Mouse (Mus musculus) lung, embryonic 16.5 days (tissue): ENCODE measurements around the gene Acsl5. TPM values are rescaled to one million over a fixed set of nuclear protein-coding genes. Genes with fewer than 3 reads are reported as not detected.

Experiments used
- ATAC-seq: fragments of 200-750 bp; cut with Nextera tagmentation; 2 replicates; pipeline ENCODE4 v1.8.0; 2017; ENCODE audit warnings: low read depth, mild to moderate bottlenecking, moderate library complexity
- H3K27ac ChIP-seq: fragments of 300-500 bp; sonication (generic); 2 replicates; pipeline ENCODE4 v1.5.1; 2014; ENCODE audit warnings: mild to moderate bottlenecking, control low read depth, low read length
- H3K27me3 ChIP-seq: fragments of 300-500 bp; sonication (generic); 2 replicates; pipeline ENCODE4 v1.6.1; 2014; ENCODE audit warnings: low read depth, low read length, mixed read lengths; ENCODE audit not compliant: control insufficient read depth, insufficient read depth
- H3K36me3 ChIP-seq: fragments of 300-500 bp; sonication (generic); 2 replicates; pipeline ENCODE4 v1.6.1; 2014; ENCODE audit warnings: low read length; ENCODE audit not compliant: control insufficient read depth, insufficient read depth
- H3K4me1 ChIP-seq: fragments of 300-500 bp; sonication (generic); replicated peaks from 2 replicates; pipeline ENCODE4 v1.6.1; 2014; ENCODE audit warnings: low read length, mixed read lengths; ENCODE audit not compliant: control insufficient read depth, insufficient read depth
- H3K4me2 ChIP-seq: fragments of 300-500 bp; sonication (generic); 2 replicates; pipeline ENCODE4 v1.6.1; 2014; ENCODE audit warnings: low read depth, low read length, control low read depth
- H3K4me3 ChIP-seq: fragments of 300-500 bp; sonication (generic); 2 replicates; pipeline ENCODE4 v1.5.1; 2014; ENCODE audit warnings: mild to moderate bottlenecking, low read length, control low read depth
- H3K9ac ChIP-seq: fragments of 300-500 bp; sonication (generic); 2 replicates; pipeline ENCODE4 v1.6.1; 2014; ENCODE audit warnings: low read length, control low read depth
- H3K9me3 ChIP-seq: fragments of 300-500 bp; sonication (generic); 2 replicates; pipeline ENCODE4 v1.6.1; 2016; ENCODE audit warnings: low read length; ENCODE audit not compliant: control insufficient read depth
- WGBS: fragments of 180-500 bp; shearing (Covaris S2); extraction: QIAGEN DNeasy Blood & Tissue Kit; methylation state at CpG from one replicate; pipeline ENCODE4 v1.1.7; 2014; 5-methylcytosine and 5-hydroxymethylcytosine counted together
- polyA plus RNA-seq: library from polyadenylated mRNA; unstranded; fragments of >200 nt; fragmentation: Nextera tagmentation; extraction: Ambion mirVana; gene quantifications from 2 replicates; pipeline ENCODE4 v1.2.1, GENCODE M21; 2015

The Acsl5 gene
- polyA plus RNA-seq, 1 experiment from 2014 or later = 86.3 TPM

DNA sequence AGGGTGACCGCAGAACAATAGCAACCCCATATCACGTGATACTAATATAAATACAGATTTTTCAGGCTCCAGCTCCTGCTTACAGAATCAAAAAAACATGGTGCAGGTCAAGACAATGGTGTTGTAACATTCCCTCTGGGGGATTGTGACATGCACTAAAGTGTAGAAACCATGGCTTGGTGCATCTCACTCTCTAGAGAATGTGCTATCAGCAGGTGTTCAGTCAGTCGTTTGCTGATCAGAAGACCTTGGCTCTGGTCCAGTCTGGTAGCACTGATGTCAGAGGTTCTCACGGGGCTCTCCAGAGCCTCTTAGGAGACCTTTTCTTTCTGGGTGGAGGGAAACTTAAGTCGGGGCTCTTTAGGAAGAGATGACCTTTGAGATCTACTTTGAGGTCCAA, 1.3 kb upstream of the Acsl5 start:
- ATAC-seq = no peak
- Histone ChIP-seq H3K4me2 (no peak overlapping the region), H3K27me3 (no peaks in the 10 kb centered on the region), H3K36me3 (no peaks in the 10 kb centered on the region), H3K9me3 (no peaks in the 10 kb centered on the region), H3K4me1 (peaks cover 18% of the 10 kb centered on the region), H3K27ac (no peak overlapping the region), H3K4me3 (no peak overlapping the region), H3K9ac (no peak overlapping the region)
- WGBS = 67% methylated on average over 5 of the region's 5 CpGs

DNA sequence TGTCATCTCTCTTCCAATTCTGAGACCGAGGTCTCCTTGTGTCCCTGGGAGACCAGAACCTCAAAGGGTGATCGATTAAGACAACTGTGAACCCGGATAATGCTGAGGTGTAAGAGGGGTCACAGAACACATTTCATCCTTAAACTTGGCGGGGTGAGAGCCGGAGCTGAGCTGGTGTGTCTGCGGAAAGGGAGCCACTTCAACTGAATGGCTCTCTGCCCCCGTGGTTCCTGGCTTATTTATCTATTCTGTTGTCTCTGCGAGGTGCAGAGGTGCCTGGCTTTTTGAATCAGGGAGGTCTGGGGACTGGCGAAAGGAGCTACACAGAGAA, 1.5 kb downstream of the Acsl5 start:
- Histone ChIP-seq H3K4me3 (peak overlapping the region; percentile 80), H3K27me3 (no peaks in the 10 kb centered on the region), H3K4me1 (peaks cover 21% of the 10 kb centered on the region), H3K27ac (peak overlapping the region; percentile 98), H3K9me3 (no peaks in the 10 kb centered on the region), H3K36me3 (no peaks in the 10 kb centered on the region), H3K9ac (peak overlapping the region; percentile 87), H3K4me2 (peak overlapping the region; percentile 93)
- peak; percentile 10; the same call in 1 of the 2 replicates for ATAC-seq
- under 1% methylated on average over 9 of the region's 9 CpGs for WGBS

DNA sequence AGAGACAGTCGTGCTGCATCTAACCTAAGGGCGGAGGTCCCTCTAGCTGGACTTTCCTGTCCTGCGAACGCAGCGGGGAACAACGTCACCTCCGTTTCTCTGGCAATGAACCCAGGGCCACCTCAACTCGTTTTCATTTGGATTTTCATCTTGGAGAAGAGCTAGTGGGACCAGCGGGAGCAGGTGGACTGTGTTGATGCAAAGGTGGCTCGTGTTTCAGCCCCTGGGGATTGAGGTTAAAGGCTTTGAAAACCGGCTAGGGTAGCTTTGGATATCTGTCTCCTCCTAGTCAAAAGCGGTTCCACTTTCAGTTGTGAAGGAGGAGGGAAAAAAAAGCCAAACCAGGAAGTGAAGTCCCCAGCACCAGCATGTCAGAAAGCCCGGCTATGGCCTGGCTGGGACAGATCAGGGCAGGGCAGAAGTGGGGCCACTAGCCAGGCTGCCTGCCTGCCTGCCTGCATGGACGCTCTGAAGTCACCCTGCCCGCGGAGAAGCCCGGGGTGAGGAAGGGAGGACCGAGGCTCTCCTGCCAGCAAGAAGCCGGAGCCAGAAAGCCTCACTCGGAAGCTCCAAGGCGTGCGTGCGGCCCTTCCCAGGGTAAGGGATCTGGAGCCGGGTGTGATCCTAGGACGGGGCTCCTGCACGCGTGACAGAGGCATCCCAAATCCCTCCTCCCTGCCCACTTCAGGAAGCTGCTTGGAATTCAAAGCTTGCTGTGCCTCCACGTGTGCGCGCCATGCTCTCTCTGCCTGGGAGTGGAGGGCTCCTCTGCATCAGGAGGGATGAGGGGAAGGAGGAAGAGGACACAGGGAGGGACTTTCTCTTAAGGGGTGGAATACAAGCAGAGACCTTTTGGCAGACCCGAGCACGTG, 2.1 kb downstream of the Acsl5 start:
- Histone ChIP-seq H3K4me2 (peak overlapping the region; percentile 93), H3K9me3 (no peaks in the 10 kb centered on the region), H3K36me3 (no peaks in the 10 kb centered on the region), H3K27ac (peak overlapping the region; percentile 98), H3K4me1 (peaks cover 20% of the 10 kb centered on the region), H3K4me3 (peak overlapping the region; percentile 80), H3K27me3 (no peaks in the 10 kb centered on the region), H3K9ac (peak overlapping the region; percentile 87)
- under 1% methylated on average over 32 of the region's 32 CpGs for WGBS
- peak; percentile 67 for ATAC-seq

DNA sequence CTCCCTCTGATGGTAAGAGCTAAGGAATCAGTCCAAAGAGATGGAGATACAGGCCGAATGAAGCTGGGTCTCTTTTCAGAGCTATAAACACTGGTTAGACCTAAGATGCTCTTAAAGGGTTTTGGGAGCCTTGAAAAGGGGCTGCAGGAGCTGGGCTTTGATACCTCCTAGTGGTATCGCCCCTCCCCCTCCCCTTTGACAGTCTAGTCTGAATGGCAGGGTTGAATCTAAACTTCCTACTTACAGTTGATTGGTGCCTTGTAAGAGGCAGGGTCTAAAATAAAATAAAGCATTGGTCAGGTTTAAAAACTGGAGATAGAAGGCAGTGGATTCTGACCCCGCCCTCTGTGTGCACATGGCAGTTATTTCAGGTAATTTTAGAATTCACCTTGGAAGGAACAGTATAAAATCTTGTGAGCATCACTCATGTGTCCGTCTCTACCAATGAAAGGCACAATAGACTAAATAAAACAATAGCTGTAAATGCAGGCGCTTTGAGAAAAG, 2.8 kb downstream of the Acsl5 start:
- peak overlapping the region; percentile 80 for H3K4me3 ChIP-seq
- 10% methylated on average over 5 of the region's 5 CpGs for WGBS
- ATAC-seq = peak; percentile 53

DNA sequence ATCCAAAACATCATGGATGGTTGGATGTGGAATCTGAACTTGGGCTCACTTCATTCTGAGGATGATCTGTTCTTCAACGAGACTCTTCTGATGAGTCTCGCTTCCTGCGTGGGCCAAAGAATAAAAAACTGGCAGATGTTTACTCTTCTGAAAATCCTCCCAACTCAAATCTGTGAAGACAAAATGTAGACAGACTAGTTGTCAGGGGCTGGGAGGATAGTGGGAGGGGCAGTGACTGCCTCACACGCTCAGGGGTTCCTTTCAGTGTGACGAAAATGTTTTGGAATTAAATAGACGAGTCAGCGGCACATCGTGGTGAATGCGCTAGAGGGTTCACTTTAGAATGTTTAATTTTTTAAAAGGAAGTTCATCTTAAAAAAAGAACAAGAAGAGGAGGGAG, 4.4 kb downstream of the Acsl5 start:
- Histone ChIP-seq H3K36me3 (no peaks in the 10 kb centered on the region), H3K27ac (no peak overlapping the region; the same call in 1 of the 2 replicates), H3K9ac (peak overlapping the region; percentile 31; the same call in 1 of the 2 replicates), H3K4me1 (peaks cover 26% of the 10 kb centered on the region), H3K9me3 (no peaks in the 10 kb centered on the region), H3K4me2 (peak overlapping the region; percentile 27; the same call in 1 of the 2 replicates), H3K27me3 (no peaks in the 10 kb centered on the region), H3K4me3 (0 out of 2 replicates have a peak overlapping the region, but pooled peaks have one; percentile 6)
- 41% methylated on average over 9 of the region's 9 CpGs for WGBS
- no peak for ATAC-seq

More for the DNA sequence above, 2.8 kb downstream of the Acsl5 start:
- Histone ChIP-seq H3K4me1 (peaks cover 20% of the 10 kb centered on the region), H3K9me3 (no peaks in the 10 kb centered on the region), H3K36me3 (no peaks in the 10 kb centered on the region), H3K4me2 (peak overlapping the region; percentile 93), H3K27ac (peak overlapping the region; percentile 98), H3K9ac (peak overlapping the region; percentile 87), H3K27me3 (no peaks in the 10 kb centered on the region)

DNA sequence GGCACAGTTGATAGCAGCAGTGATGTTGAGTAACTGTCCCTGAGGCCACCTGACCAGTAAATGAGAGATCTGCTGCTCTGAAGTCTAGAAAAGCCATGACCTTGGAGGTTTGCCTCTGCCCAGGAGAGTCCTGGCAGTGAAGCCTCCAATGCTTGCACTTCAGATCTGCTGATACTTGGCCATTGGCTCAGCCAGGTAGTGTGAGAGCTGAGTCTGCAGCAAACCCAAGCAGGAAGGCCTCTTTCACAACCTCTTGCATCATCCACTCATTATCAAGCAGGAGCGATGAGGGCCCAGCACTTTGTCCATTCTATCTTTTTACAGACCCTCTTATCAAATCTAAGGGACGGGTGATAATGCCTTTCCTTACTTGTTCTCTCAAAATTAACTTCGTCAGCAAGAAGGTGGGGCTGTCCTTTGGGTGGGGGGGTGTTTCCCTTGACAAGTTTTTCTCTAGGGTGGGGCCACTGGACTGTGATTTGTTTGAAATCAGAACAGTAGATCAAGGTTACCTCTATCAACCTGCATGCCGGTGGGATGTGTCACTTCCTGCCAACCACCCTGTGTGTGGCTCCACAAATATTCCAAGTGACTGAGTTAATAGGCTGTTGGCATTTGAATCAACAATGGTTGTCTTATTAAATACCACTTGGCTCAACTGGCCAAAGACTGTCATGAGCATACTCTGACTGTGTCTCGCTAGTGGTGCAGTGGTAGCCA, 6.1 kb downstream of the Acsl5 start:
- Histone ChIP-seq H3K4me3 (no peak overlapping the region), H3K27me3 (no peaks in the 10 kb centered on the region), H3K9me3 (no peaks in the 10 kb centered on the region), H3K4me1 (peaks cover 25% of the 10 kb centered on the region), H3K9ac (no peak overlapping the region), H3K36me3 (no peaks in the 10 kb centered on the region), H3K4me2 (no peak overlapping the region), H3K27ac (peak overlapping the region; percentile 66)
- no peak for ATAC-seq
- 49% methylated on average over 5 of the region's 5 CpGs for WGBS

DNA sequence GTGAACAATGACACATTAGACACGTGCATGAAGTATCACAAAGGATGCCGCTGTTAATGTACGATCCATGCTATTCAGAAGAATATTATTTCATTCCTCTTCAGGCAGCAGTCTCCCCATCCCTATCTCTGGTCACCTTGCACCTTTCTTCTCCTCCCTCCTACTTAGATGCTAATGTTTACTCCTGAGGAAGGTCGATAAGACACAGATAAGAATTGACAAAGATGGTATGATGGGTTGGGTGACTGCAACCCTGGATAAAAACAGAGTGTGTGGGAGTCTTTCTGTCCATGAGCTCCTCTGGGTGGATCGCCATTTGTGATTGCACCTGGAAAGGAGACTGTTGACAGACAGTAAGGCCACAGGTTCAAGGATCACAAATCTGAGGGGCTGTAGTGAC, 6.8 kb downstream of the Acsl5 start:
- H3K27ac ChIP-seq = no peak overlapping the region
- H3K4me1 ChIP-seq = peaks cover 23% of the 10 kb centered on the region
- no peaks in the 10 kb centered on the region for H3K9me3 ChIP-seq
- H3K9ac ChIP-seq = no peak overlapping the region
- H3K4me3 ChIP-seq = no peak overlapping the region
- no peak for ATAC-seq
- no peaks in the 10 kb centered on the region for H3K36me3 ChIP-seq
- H3K27me3 ChIP-seq = no peaks in the 10 kb centered on the region
- H3K4me2 ChIP-seq = no peak overlapping the region
- 71% methylated on average over 5 of the region's 5 CpGs for WGBS

DNA sequence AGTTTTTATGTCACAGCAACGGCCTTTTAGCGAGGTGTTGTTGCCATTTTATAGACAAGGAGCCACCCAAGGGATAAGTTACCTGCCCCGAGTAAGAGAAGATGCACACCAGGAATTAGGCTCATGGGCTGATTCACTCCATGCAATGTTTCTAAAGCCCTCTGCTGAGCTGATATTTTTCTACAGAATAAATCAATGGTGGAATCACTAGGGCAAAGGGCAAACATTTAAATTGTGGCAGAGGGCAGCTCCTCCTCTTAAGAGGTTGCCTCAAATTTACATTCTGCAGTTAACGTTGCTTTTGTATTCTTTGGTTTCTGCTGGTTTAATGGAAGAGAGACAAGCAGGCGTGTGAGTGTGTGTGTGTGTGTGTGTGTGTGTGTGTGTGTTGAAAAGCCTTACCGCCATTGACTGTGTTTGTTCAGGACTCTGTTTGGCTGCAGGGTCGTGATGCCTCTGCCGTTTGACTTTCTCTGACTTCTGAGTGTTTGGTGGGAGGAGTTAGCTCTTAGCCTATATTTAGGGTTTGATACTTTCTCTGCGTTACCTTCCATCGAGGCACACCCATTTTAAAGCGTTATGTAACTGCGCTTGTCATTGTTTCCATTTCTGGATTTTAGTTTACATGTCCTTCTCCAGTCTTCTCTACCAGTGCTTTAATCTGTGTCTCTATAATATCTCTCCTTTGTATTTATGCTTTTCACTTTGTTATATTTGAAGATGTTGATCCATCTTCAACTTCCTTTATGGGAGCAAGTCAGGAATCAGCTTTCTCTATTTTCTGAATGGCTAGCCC, 8.8 kb downstream of the Acsl5 start:
- WGBS = 41% methylated on average over 12 of the region's 12 CpGs
- H3K9me3 ChIP-seq = no peaks in the 10 kb centered on the region
- peaks cover 14% of the 10 kb centered on the region for H3K4me1 ChIP-seq
- no peaks in the 10 kb centered on the region for H3K36me3 ChIP-seq
- no peak overlapping the region for H3K27ac ChIP-seq
- H3K4me3 ChIP-seq = no peak overlapping the region
- H3K4me2 ChIP-seq = no peak overlapping the region
- no peak for ATAC-seq
- no peaks in the 10 kb centered on the region for H3K27me3 ChIP-seq
- H3K9ac ChIP-seq = no peak overlapping the region
